Mouse (Mus musculus) limb, embryonic 14.5 days (tissue): ENCODE data around the gene 6430571L13Rik. TPM values are rescaled to one million over a fixed set of nuclear protein-coding genes. Genes with fewer than 3 reads are reported as not detected.
A peak's percentile ranks its signal among the peaks of the same experiment; 100 is the strongest.

Experiments
- ATAC-seq: fragments of 200-750 bp; cut with Nextera tagmentation; 2 replicates; pipeline ENCODE4 v1.8.0; 2017; ENCODE audit warnings: low read depth, moderate number of reproducible peaks, moderate TSS enrichment; ENCODE audit not compliant: low FRiP score
- DNase-seq: peaks from one replicate; pipeline ENCODE4 v3.0.0-alpha.2; 2015; ENCODE audit warnings: low spot score
- H3K27ac ChIP-seq: fragments of 300-500 bp; sonication (generic); replicated peaks from 2 replicates; pipeline ENCODE4 v1.5.1; 2014; ENCODE audit warnings: low read depth, mild to moderate bottlenecking, low read length, moderate library complexity, mixed read lengths
- H3K27me3 ChIP-seq: fragments of 300-500 bp; sonication (generic); 2 replicates; pipeline ENCODE4 v1.6.1; 2014; ENCODE audit warnings: low read length, mixed read lengths; ENCODE audit not compliant: control insufficient read depth, insufficient read depth
- H3K36me3 ChIP-seq: fragments of 300-500 bp; sonication (generic); 2 replicates; pipeline ENCODE4 v1.6.1; 2014; ENCODE audit warnings: mild to moderate bottlenecking, low read length, moderate library complexity, mixed read lengths; ENCODE audit not compliant: control insufficient read depth, insufficient read depth
- H3K4me1 ChIP-seq: fragments of 300-500 bp; sonication (generic); 2 replicates; pipeline ENCODE4 v1.6.1; 2014; ENCODE audit warnings: antibody characterized with exemption, low read length, mixed read lengths; ENCODE audit not compliant: control insufficient read depth, insufficient read depth
- H3K4me2 ChIP-seq: fragments of 300-500 bp; sonication (generic); replicated peaks from 2 replicates; pipeline ENCODE4 v1.6.1; 2014; ENCODE audit warnings: low read depth, mild to moderate bottlenecking, low read length, moderate library complexity; ENCODE audit not compliant: severe bottlenecking
- H3K4me3 ChIP-seq: fragments of 300-500 bp; sonication (generic); replicated peaks from 2 replicates; pipeline ENCODE4 v1.5.1; 2014; ENCODE audit warnings: low read length
- H3K9ac ChIP-seq: fragments of 300-500 bp; sonication (generic); 2 replicates; pipeline ENCODE4 v1.6.1; 2014; ENCODE audit warnings: mild to moderate bottlenecking, low read depth, low read length, moderate library complexity; ENCODE audit not compliant: severe bottlenecking
- H3K9me3 ChIP-seq: fragments of 300-500 bp; sonication (generic); 2 replicates; pipeline ENCODE4 v1.6.1; 2016; ENCODE audit warnings: low read length; ENCODE audit not compliant: control insufficient read depth
- POLR2A ChIP-seq: fragments of 200-500 bp; IDR thresholded peaks from 2 replicates; pipeline ENCODE4 v1.8.0; 2012; ENCODE audit warnings: inconsistent platforms, mild to moderate bottlenecking, moderate library complexity, borderline replicate concordance; ENCODE audit not compliant: insufficient read depth, insufficient read length; ENCODE audit errors: extremely low read depth
- WGBS: fragments of 180-500 bp; shearing (Covaris S2); extraction: QIAGEN DNeasy Blood & Tissue Kit; methylation state at CpG from one replicate; pipeline ENCODE4 v1.1.7; 2014; 5-methylcytosine and 5-hydroxymethylcytosine counted together
- polyA plus RNA-seq, 2 experiments: library from polyadenylated mRNA; depleted of rRNA in 1 of 2; stranded (reverse) in 1 of 2; unstranded in 1 of 2; fragments of >200 nt; fragmentation: Nextera tagmentation in 1 of 2; extraction: Ambion mirVana in 1 of 2; gene quantifications; 2 replicates each; pipeline versions ENCODE4 v1.2.1 to v1.2.3; 2012 to 2014

Gene 6430571L13Rik
- 1.0 and 1.1 TPM in 2 replicates for polyA plus RNA-seq (2012; rRNA removed)
- polyA plus RNA-seq (2014; fragmentation: Nextera tagmentation; extraction: Ambion mirVana), result 0.39 and 0.56 TPM in 2 replicates

- no peak for TF ChIP-seq POLR2A
- ATAC-seq, result peak; percentile 93
- Histone ChIP-seq H3K27ac (no peak within 1 kb of the TSS), H3K4me1 (peaks cover 12% of the 10 kb centered on the region; the same call in 1 of the 2 replicates), H3K4me2 (peak within 1 kb of the TSS; percentile 87), H3K4me3 (peak within 1 kb of the TSS; percentile 63), H3K27me3 (no peaks in the 10 kb centered on the region), H3K36me3 (no peaks in the 10 kb centered on the region), H3K9me3 (no peaks in the 10 kb centered on the region), H3K9ac (peak within 1 kb of the TSS; percentile 63)
- peak; percentile 96 for DNase-seq
- WGBS, result 1% methylated on average over 34 of the region's 34 CpGs
Observed at GRCm38 (mm10) chr9:107340267-107340859, at the start of gene 6430571L13Rik. Gene 6430571L13Rik (plus strand): TSS chr9:107340602.

GRCm38 (mm10) chr9:107290897-107291296, 49.5 kb upstream of the 6430571L13Rik start:
- 34% methylated on average over 10 of the region's 10 CpGs for WGBS
- DNase-seq (peak; percentile 82), ATAC-seq (peak; percentile 52; the same call in 1 of the 2 replicates)
- Histone ChIP-seq H3K9ac (no peak overlapping the region), H3K27ac (no peak overlapping the region), H3K4me1 (peaks cover 12% of the 10 kb centered on the region; the same call in 1 of the 2 replicates), H3K36me3 (no peaks in the 10 kb centered on the region), H3K4me2 (no peak overlapping the region), H3K4me3 (no peak overlapping the region), H3K9me3 (no peaks in the 10 kb centered on the region), H3K27me3 (no peaks in the 10 kb centered on the region)
- TF ChIP-seq POLR2A, result no peak

DNA sequence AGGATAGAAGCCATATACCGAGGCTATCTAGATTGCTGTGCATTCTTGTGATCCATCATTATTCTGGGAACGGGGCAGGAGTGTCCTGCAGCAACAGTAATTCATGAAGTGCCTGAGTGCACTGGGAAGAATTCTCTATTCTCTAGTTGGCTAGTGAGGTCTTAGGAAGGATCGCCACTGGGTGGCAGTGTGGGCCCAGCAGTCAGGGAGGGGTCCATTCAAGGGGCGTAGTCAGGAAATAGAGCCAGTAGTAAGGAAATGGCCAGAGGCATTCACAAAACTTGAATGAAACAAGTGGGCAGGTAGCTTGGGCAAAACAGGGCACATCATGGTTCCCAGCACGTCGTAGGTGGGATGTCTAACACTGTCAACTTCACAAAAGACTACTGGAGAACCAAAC, 46.2 kb upstream of the 6430571L13Rik start:
- H3K27ac ChIP-seq, result no peak overlapping the region
- no peaks in the 10 kb centered on the region for H3K27me3 ChIP-seq
- no peaks in the 10 kb centered on the region for H3K36me3 ChIP-seq
- no peak for TF ChIP-seq POLR2A
- peaks cover 19% of the 10 kb centered on the region for H3K4me1 ChIP-seq
- H3K4me3 ChIP-seq, result no peak overlapping the region
- H3K9me3 ChIP-seq, result no peaks in the 10 kb centered on the region
- no peak for ATAC-seq
- peak; percentile 77 for DNase-seq
- H3K4me2 ChIP-seq, result no peak overlapping the region
- 4% methylated on average over 6 of the region's 6 CpGs for WGBS
- H3K9ac ChIP-seq, result no peak overlapping the region

- WGBS, result 79% methylated on average over 4 of the region's 4 CpGs
- 0 out of 2 replicates have a peak overlapping the region, but pooled peaks have one; percentile 10 for H3K27ac ChIP-seq
- H3K4me1 ChIP-seq, result peaks cover 12% of the 10 kb centered on the region
- no peaks in the 10 kb centered on the region for H3K27me3 ChIP-seq
- ATAC-seq (no peak), DNase-seq (no peak)
- no peak overlapping the region for H3K4me3 ChIP-seq
- peak overlapping the region; percentile 92 for H3K4me2 ChIP-seq
- H3K9me3 ChIP-seq, result no peaks in the 10 kb centered on the region
- peaks cover 5% of the 10 kb centered on the region for H3K36me3 ChIP-seq
- no peak for TF ChIP-seq POLR2A
- H3K9ac ChIP-seq, result no peak overlapping the region
Observed at GRCm38 (mm10) chr9:107295616-107296015, 44.8 kb upstream of the 6430571L13Rik start.

DNA sequence AAGGTAGTCTGAATTCAATTTTAAA, 44.6 kb upstream of the 6430571L13Rik start, which contains the start of gene Cish:
Gene Cish, plus strand, starts transcription at position 11 of the 25 bp plus-strand sequence.
- peaks cover 12% of the 10 kb centered on the region for H3K4me1 ChIP-seq
- H3K27ac ChIP-seq, result peak within 1 kb of the TSS; percentile 63
- DNase-seq (no peak), ATAC-seq (no peak)
- H3K9me3 ChIP-seq, result no peaks in the 10 kb centered on the region
- H3K9ac ChIP-seq, result peak within 1 kb of the TSS; percentile 75
- peaks cover 7% of the 10 kb centered on the region for H3K36me3 ChIP-seq
- H3K27me3 ChIP-seq, result no peaks in the 10 kb centered on the region
- H3K4me2 ChIP-seq, result peak within 1 kb of the TSS; percentile 92
- H3K4me3 ChIP-seq, result peak within 1 kb of the TSS; percentile 69
- no peak for TF ChIP-seq POLR2A
